Mouse (Mus musculus): ENCODE results near the gene Krtcap3.

- no peak for TF ChIP-seq POLR2A (IDR thresholded peaks at IDR 0.05; ENCODE audit: low read depth, low read length)
- TF ChIP-seq CTCF (IDR thresholded peaks at IDR 0.05; ENCODE audit: extremely low read depth, insufficient read depth, insufficient read length, insufficient replicate concordance) = no peak
Measured at GRCm38 (mm10) chr5:31219911-31220447, 31.5 kb upstream of the Krtcap3 start.
